Mouse (Mus musculus) layer of hippocampus, adult 9-11 months (tissue): ENCODE results near the gene G6pdx.
A peak's percentile ranks its signal among the peaks of the same experiment; 100 is the strongest.

Source experiments
- DNase-seq: peaks from one replicate; pipeline ENCODE4 v3.0.0; 2022

Gene G6pdx

GRCm38 (mm10) chrX:74428826-74429276 is at the start of gene G6pdx:
TSS of gene G6pdx (minus strand) at chrX:74429194.
- peak; percentile 93 for DNase-seq

- DNase-seq, result no peak
Observed at GRCm38 (mm10) chrX:74452773-74453172, 23.8 kb upstream of the G6pdx start.

DNA sequence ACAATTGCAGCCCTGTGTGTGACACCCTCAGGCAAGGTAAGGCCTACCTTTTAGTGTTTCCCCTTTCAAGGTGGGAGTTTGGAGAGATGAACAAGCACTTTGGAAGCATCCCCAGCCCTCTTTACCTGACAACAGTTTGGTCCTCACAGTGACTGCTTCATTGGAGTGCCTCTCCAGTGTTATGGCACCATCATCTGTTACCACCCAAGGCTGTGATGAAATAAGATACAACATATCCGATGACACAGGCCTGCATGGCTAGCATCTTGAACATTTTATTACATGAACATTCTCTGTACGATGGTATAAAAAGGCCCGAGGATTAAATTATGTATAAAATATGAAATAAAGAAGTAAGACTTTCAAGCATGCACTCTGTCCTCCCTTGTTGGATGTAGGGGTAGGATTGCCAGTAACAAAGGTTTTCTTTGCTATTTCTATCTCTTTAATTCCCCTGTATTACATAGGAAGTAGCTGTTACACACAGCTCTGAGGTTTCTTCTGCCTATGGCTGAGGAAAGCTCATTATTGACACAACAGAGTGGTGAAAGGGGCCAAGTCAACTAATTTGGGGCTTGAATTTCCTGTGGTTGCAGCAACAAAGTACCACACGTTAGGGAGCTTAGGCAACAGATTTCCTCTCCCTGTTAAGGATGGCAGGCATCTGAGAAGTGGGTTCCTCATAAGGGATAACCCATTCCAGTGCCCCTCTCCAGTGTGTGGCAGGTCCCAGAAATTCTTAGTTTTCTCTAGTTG is 22.3 kb upstream of the G6pdx start:
- no peak for DNase-seq

- peak; percentile 75 for DNase-seq
Observed at GRCm38 (mm10) chrX:74429290-74429821, 362 bp upstream of the G6pdx start.

DNA sequence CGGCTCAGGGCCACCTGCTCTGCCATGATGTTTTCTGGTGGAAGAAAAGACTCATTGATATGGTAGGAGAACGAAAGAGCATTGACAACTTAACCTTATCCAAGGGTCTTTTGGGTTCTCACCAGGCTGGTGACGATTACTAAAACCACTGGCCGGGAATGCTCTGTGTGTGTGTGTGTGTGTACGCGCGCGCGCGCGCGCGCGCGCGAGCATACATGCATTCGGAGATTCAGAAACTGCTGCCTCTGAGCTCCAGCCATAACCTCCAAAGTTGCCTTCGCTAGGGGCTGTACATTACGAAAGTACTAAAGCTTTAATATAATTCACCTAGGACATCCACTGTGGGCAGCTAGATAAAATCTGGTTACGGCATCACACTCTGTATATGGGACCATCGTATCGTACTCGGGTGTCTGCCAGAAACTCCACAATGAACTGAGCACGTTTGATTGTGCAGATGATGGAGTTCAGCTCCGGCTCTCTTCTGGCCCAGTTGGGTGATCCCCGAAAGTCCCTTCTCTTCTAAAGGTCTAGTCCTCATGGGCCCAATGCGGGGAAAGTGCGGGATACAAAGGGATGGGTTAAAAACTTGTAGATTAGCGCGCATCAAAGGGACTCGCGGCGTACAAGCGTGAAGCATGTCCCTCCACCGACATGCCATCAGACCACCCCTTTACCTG is 708 bp downstream of the G6pdx start:
- DNase-seq, result no peak

- no peak for DNase-seq
Observed at GRCm38 (mm10) chrX:74427116-74427515, 1.9 kb downstream of the G6pdx start.

DNA sequence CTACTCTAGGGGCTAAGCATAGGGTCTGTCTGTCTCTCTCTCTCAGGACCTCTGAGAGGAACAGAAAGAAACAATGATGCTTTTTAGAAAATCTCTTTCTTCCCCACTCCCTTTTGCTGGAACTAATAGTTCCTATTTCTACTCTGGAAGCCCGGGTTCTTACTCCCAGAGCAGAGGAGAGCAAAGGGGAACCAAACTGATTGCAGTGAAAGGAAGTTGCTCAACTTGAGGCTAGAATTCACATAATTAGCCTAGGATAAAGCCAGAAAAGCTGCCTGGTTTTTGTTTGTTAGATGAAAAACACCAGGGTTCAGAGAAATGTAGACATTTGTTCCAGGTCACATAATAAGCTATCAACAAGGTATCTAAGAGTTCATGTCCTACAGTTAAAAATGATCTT is 2.7 kb downstream of the G6pdx start:
- no peak for DNase-seq

- DNase-seq, result peak; percentile 28
Observed at GRCm38 (mm10) chrX:74425195-74425594, 3.8 kb downstream of the G6pdx start.

GRCm38 (mm10) chrX:74424443-74424842 is 4.6 kb downstream of the G6pdx start:
- DNase-seq, result no peak

DNA sequence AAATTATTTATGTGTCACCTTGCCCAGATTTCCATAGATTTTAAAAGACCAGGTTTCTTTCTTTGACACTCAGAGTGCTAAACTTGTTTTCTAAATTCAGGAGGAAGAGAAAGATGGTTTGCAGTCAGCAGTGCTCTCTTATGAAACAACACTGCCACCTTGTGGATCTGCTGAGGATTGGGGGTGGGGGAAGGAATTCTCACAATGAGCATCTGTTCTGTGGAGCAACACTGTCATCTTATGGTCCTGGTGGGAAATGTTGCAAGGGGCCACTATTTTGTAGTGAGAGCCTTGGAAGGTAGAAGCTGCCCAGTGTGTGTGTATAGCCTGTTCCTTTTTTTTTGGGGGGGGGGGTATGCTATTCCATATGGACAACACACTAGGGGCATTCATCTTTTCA is 15.6 kb downstream of the G6pdx start:
- DNase-seq, result peak; percentile 63

GRCm38 (mm10) chrX:74408340-74408739 is 20.7 kb downstream of the G6pdx start:
- no peak for DNase-seq

- DNase-seq, result no peak
Observed at GRCm38 (mm10) chrX:74400136-74400535, 28.9 kb downstream of the G6pdx start.

DNA sequence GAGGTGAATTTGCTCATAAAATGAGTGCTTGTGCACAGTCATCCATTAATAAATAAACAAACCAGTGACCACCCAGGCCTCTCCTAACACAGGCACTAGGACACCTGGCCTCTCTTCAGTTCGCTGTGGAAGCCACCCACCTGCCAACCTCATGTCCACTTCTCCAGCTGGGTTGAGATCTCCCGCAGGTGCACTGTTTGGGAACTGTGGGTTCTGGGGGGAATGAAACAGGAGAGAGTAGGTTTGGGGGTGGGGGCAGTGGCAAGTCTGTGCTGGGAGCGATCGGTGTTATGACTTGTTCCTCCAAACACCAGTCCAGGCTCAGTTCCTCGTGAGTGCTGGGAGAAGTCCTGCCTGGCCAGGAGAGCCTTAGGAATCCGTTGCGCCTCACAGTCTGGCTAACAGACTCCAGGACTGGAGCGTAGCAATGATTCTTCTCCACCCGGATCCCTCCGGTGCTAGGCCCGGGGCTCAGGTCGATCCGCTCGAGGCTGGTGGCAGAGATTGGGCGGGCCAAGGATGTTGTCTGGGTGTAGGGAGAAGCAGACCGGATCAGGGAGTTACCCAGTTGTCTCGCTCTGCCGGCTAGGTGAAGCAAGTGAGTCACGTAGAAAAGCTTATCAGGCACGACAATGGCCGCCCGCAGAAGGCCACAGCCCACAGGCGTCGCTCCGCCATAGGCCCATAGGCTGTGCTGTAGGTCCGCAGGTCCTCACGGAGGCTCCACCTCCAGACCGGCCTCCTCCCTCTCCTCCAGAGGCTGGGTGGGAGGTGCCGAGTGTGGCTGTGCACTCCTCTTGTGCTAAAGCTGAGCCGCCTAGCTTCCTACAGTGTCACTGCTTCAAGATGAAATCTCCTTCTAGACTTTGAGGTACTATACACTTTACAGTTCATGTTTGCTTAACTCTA is 36.2 kb downstream of the G6pdx start, which contains the start of the genes Fam3a and Ikbkg:
Gene Fam3a, minus strand, starts transcription at position 738 of the 909 bp plus-strand sequence.
Gene Ikbkg, plus strand, starts transcription at position 756 of the 909 bp plus-strand sequence.
- DNase-seq, result peak; percentile 89

DNA sequence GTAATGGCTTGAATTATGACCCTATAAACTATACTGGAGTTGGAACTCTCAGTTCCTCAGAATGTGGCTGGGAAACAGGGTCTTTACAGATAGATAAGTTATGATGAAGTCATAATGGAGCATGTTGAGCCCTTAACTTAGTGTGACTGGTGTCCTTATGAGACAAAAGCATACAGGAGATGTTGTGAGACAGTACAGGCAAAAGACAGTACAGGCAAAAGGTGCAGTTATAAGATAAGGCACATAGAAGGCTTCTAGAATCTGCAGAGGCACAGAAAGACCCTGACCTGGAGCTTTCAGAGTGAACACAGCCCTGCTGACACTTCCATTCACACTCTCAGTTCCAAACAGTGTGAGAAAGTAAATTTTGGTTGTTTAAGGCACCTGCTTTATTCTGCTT is 40.8 kb downstream of the G6pdx start:
- DNase-seq, result no peak

GRCm38 (mm10) chrX:74384451-74384850 is 44.5 kb downstream of the G6pdx start:
- DNase-seq, result no peak

GRCm38 (mm10) chrX:74372888-74373549 is 56.0 kb downstream of the G6pdx start, which contains the start of the genes Ubl4a and Slc10a3:
TSS of gene Ubl4a (minus strand) at chrX:74373218.
TSS of gene Slc10a3 (minus strand) at chrX:74373349.
- DNase-seq, result peak; percentile 88

DNA sequence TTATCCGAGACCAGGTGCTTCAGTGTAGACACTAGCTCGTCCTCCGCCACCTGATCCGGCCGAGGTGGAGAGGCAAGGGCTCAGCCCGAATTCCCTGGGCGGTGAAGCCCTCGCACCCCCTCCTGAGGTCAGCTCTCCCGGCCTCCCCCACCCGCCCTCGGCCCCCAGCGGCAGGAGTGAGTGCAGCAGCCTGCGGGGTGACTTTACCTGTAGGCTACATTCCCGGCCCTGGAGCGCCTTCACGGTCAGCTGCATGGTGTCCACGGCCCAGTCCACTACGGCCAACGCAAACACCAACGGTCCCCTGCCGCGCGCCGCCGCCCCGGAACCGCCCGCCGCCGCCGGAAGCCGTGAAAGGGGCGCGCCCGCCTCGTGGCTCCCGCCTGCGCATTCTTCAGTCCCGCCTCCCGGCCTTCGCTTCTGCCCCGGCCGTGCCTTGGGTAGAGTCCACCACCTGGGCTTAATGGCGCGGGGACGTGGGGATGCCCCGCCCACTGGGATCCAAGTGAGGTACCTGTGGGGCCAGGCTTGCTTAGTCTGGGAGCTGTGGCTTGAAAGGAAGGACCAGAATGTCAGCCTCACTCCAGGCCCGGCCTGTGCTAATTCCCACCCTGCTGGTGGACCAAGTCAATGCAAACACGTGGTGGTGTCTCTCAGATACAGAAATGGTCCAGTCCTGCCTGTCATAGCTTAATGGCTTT is 60.6 kb downstream of the G6pdx start:
- DNase-seq, result peak; percentile 45

GRCm38 (mm10) chrX:74367512-74367911 is 61.5 kb downstream of the G6pdx start:
- no peak for DNase-seq
